Mouse (Mus musculus) intestine, embryonic 15.5 days (tissue): ENCODE measurements at regions not wholly inside any gene's neighbourhood (a gene's known extent, or its start where the extent isn't known, plus 50 kb on each side); places are given as distances from the start of the nearest gene placed in this dataset.

Experiments used
- ATAC-seq: fragments of 200-750 bp; cut with Nextera tagmentation; 2 replicates; pipeline ENCODE4 v1.8.0; 2017; ENCODE audit warnings: moderate TSS enrichment, moderate library complexity
- H3K27ac ChIP-seq: fragments of 300-500 bp; sonication (generic); 2 replicates; pipeline ENCODE4 v1.5.1; 2015; ENCODE audit warnings: mild to moderate bottlenecking, inconsistent platforms
- H3K27me3 ChIP-seq: fragments of 300-500 bp; sonication (generic); replicated peaks from 2 replicates; pipeline ENCODE4 v1.6.1; 2015; ENCODE audit warnings: inconsistent platforms
- H3K36me3 ChIP-seq: fragments of 300-500 bp; sonication (generic); 2 replicates; pipeline ENCODE4 v1.6.1; 2015; ENCODE audit warnings: inconsistent platforms
- H3K4me1 ChIP-seq: fragments of 300-500 bp; sonication (generic); replicated peaks from 2 replicates; pipeline ENCODE4 v1.6.1; 2015; ENCODE audit warnings: inconsistent platforms
- H3K4me2 ChIP-seq: fragments of 300-500 bp; sonication (generic); replicated peaks from 2 replicates; pipeline ENCODE4 v1.6.1; 2015; ENCODE audit warnings: mild to moderate bottlenecking, inconsistent platforms
- H3K4me3 ChIP-seq: fragments of 300-500 bp; sonication (generic); replicated peaks from 2 replicates; pipeline ENCODE4 v1.5.1; 2015; ENCODE audit warnings: inconsistent platforms
- H3K9ac ChIP-seq: fragments of 300-500 bp; sonication (generic); 2 replicates; pipeline ENCODE4 v1.6.1; 2015; ENCODE audit warnings: inconsistent platforms
- H3K9me3 ChIP-seq: fragments of 300-500 bp; sonication (generic); 2 replicates; pipeline ENCODE4 v1.6.1; 2016; ENCODE audit warnings: inconsistent platforms
- WGBS: fragments of 180-500 bp; shearing (Covaris S2); methylation state at CpG from one replicate; pipeline ENCODE4 v1.1.7; 2015; 5-methylcytosine and 5-hydroxymethylcytosine counted together

- no peaks in the 10 kb centered on the region for H3K27me3 ChIP-seq
- no peaks in the 10 kb centered on the region for H3K9me3 ChIP-seq
- H3K4me1 ChIP-seq: no peaks in the 10 kb centered on the region
- no peak overlapping the region for H3K4me3 ChIP-seq
- H3K36me3 ChIP-seq: no peaks in the 10 kb centered on the region
- ATAC-seq: no peak
- H3K4me2 ChIP-seq: no peak overlapping the region
- H3K27ac ChIP-seq: no peak overlapping the region
- 48% methylated on average over 5 of the region's 5 CpGs for WGBS
- no peak overlapping the region for H3K9ac ChIP-seq
These were observed 53.2 kb downstream of the Gpr6 start for GRCm38 (mm10) chr10:41018888-41019287.

- Histone ChIP-seq H3K4me1 (no peaks in the 10 kb centered on the region), H3K4me2 (no peak overlapping the region), H3K36me3 (no peaks in the 10 kb centered on the region), H3K27me3 (no peaks in the 10 kb centered on the region), H3K27ac (no peak overlapping the region), H3K9me3 (no peaks in the 10 kb centered on the region), H3K9ac (no peak overlapping the region), H3K4me3 (no peak overlapping the region)
- WGBS: 40% methylated on average over 7 of the region's 7 CpGs
- ATAC-seq: no peak
These were observed 55.5 kb downstream of the Gpr6 start for GRCm38 (mm10) chr10:41016547-41016946.

- no peak overlapping the region for H3K27ac ChIP-seq
- H3K4me3 ChIP-seq: no peak overlapping the region
- no peaks in the 10 kb centered on the region for H3K4me1 ChIP-seq
- H3K9ac ChIP-seq: no peak overlapping the region
- no peaks in the 10 kb centered on the region for H3K9me3 ChIP-seq
- WGBS: 31% methylated on average over 4 of the region's 4 CpGs
- no peaks in the 10 kb centered on the region for H3K36me3 ChIP-seq
- H3K27me3 ChIP-seq: no peaks in the 10 kb centered on the region
- no peak for ATAC-seq
- H3K4me2 ChIP-seq: no peak overlapping the region
These were observed 56.4 kb downstream of the Gpr6 start for GRCm38 (mm10) chr10:41015654-41016053.

- no peaks in the 10 kb centered on the region for H3K4me1 ChIP-seq
- H3K9ac ChIP-seq: no peak overlapping the region
- ATAC-seq: no peak
- H3K27me3 ChIP-seq: no peaks in the 10 kb centered on the region
- no peak overlapping the region for H3K4me3 ChIP-seq
- no peak overlapping the region for H3K27ac ChIP-seq
- no peak overlapping the region for H3K4me2 ChIP-seq
- H3K9me3 ChIP-seq: no peaks in the 10 kb centered on the region
- H3K36me3 ChIP-seq: no peaks in the 10 kb centered on the region
- 79% methylated on average over 2 of the region's 2 CpGs for WGBS
These were observed 61.5 kb downstream of the Gpr6 start for GRCm38 (mm10) chr10:41010585-41010984.

- H3K36me3 ChIP-seq: no peaks in the 10 kb centered on the region
- H3K9me3 ChIP-seq: no peaks in the 10 kb centered on the region
- H3K4me3 ChIP-seq: no peak overlapping the region
- ATAC-seq: no peak
- H3K4me1 ChIP-seq: no peaks in the 10 kb centered on the region
- 88% methylated on average over 3 of the region's 3 CpGs for WGBS
- no peaks in the 10 kb centered on the region for H3K27me3 ChIP-seq
- H3K9ac ChIP-seq: no peak overlapping the region
- H3K4me2 ChIP-seq: no peak overlapping the region
- H3K27ac ChIP-seq: no peak overlapping the region
These were observed 64.2 kb downstream of the Gpr6 start for GRCm38 (mm10) chr10:41007866-41008265.

- no peak overlapping the region for H3K27ac ChIP-seq
- H3K9ac ChIP-seq: no peak overlapping the region
- ATAC-seq: peak; percentile 92
- H3K4me2 ChIP-seq: no peak overlapping the region
- H3K27me3 ChIP-seq: no peaks in the 10 kb centered on the region
- no peaks in the 10 kb centered on the region for H3K36me3 ChIP-seq
- WGBS: 66% methylated on average over 9 of the region's 9 CpGs
- no peaks in the 10 kb centered on the region for H3K9me3 ChIP-seq
- H3K4me3 ChIP-seq: no peak overlapping the region
- no peaks in the 10 kb centered on the region for H3K4me1 ChIP-seq
These were observed 65.5 kb downstream of the Gpr6 start for GRCm38 (mm10) chr10:41006634-41007033.

- WGBS: 92% methylated on average over 9 of the region's 9 CpGs
- no peak overlapping the region for H3K4me2 ChIP-seq
- no peak overlapping the region for H3K27ac ChIP-seq
- no peak overlapping the region for H3K4me3 ChIP-seq
- no peak overlapping the region for H3K9ac ChIP-seq
- no peaks in the 10 kb centered on the region for H3K36me3 ChIP-seq
- no peaks in the 10 kb centered on the region for H3K9me3 ChIP-seq
- H3K4me1 ChIP-seq: no peaks in the 10 kb centered on the region
- no peaks in the 10 kb centered on the region for H3K27me3 ChIP-seq
- no peak for ATAC-seq
These were observed 66.3 kb downstream of the Gpr6 start for GRCm38 (mm10) chr10:41005776-41006175.

GRCm38 (mm10) chr10:41004753-41005152 lies 67.3 kb downstream of the Gpr6 start:
- 60% methylated on average over 3 of the region's 3 CpGs for WGBS
- H3K27ac ChIP-seq: no peak overlapping the region
- H3K9ac ChIP-seq: no peak overlapping the region
- no peaks in the 10 kb centered on the region for H3K4me1 ChIP-seq
- no peak overlapping the region for H3K4me3 ChIP-seq
- no peaks in the 10 kb centered on the region for H3K9me3 ChIP-seq
- no peaks in the 10 kb centered on the region for H3K27me3 ChIP-seq
- H3K36me3 ChIP-seq: no peaks in the 10 kb centered on the region
- no peak for ATAC-seq
- no peak overlapping the region for H3K4me2 ChIP-seq

- peak; percentile 71 for ATAC-seq
- H3K9ac ChIP-seq: no peak overlapping the region
- no peak overlapping the region for H3K4me2 ChIP-seq
- H3K27ac ChIP-seq: no peak overlapping the region
- H3K36me3 ChIP-seq: no peaks in the 10 kb centered on the region
- H3K4me3 ChIP-seq: no peak overlapping the region
- WGBS: 30% methylated on average over 7 of the region's 7 CpGs
- H3K9me3 ChIP-seq: no peaks in the 10 kb centered on the region
- H3K27me3 ChIP-seq: no peaks in the 10 kb centered on the region
- no peaks in the 10 kb centered on the region for H3K4me1 ChIP-seq
These were observed 67.9 kb downstream of the Gpr6 start for GRCm38 (mm10) chr10:41004044-41004689.

GRCm38 (mm10) chr10:41003197-41003596 lies 68.9 kb downstream of the Gpr6 start:
- WGBS: 78% methylated on average over 3 of the region's 3 CpGs

GRCm38 (mm10) chr10:41000965-41001364 lies 71.1 kb downstream of the Gpr6 start:
- WGBS: 79% methylated on average over 4 of the region's 4 CpGs
- no peak for ATAC-seq
- Histone ChIP-seq H3K9me3 (no peaks in the 10 kb centered on the region), H3K4me3 (no peak overlapping the region), H3K4me2 (no peak overlapping the region), H3K27me3 (no peaks in the 10 kb centered on the region), H3K9ac (no peak overlapping the region), H3K4me1 (no peaks in the 10 kb centered on the region), H3K27ac (no peak overlapping the region), H3K36me3 (no peaks in the 10 kb centered on the region)

More at GRCm38 (mm10) chr10:41003197-41003596, 68.9 kb downstream of the Gpr6 start:
- Histone ChIP-seq H3K36me3 (no peaks in the 10 kb centered on the region), H3K4me2 (no peak overlapping the region), H3K9ac (no peak overlapping the region), H3K9me3 (no peaks in the 10 kb centered on the region), H3K27me3 (no peaks in the 10 kb centered on the region), H3K4me1 (no peaks in the 10 kb centered on the region), H3K4me3 (no peak overlapping the region), H3K27ac (no peak overlapping the region)
- no peak for ATAC-seq

GRCm38 (mm10) chr10:40999486-40999885 lies 72.6 kb downstream of the Gpr6 start:
- no peaks in the 10 kb centered on the region for H3K36me3 ChIP-seq
- no peak overlapping the region for H3K27ac ChIP-seq
- H3K4me2 ChIP-seq: no peak overlapping the region
- ATAC-seq: no peak
- H3K4me1 ChIP-seq: no peaks in the 10 kb centered on the region
- H3K9me3 ChIP-seq: no peaks in the 10 kb centered on the region
- WGBS: 75% methylated on average over 12 of the region's 12 CpGs
- H3K27me3 ChIP-seq: no peaks in the 10 kb centered on the region
- no peak overlapping the region for H3K4me3 ChIP-seq
- no peak overlapping the region for H3K9ac ChIP-seq

- 85% methylated on average over 11 of the region's 11 CpGs for WGBS
These were observed 73.3 kb downstream of the Gpr6 start for GRCm38 (mm10) chr10:40998799-40999198.

More at GRCm38 (mm10) chr10:40998799-40999198, 73.3 kb downstream of the Gpr6 start:
- Histone ChIP-seq H3K27me3 (no peaks in the 10 kb centered on the region), H3K27ac (no peak overlapping the region), H3K4me3 (no peak overlapping the region), H3K36me3 (no peaks in the 10 kb centered on the region), H3K4me1 (no peaks in the 10 kb centered on the region), H3K9me3 (no peaks in the 10 kb centered on the region), H3K4me2 (no peak overlapping the region), H3K9ac (no peak overlapping the region)
- no peak for ATAC-seq
